Mouse (Mus musculus): ENCODE measurements around the gene Gli3.

Gene Gli3

GRCm38 (mm10) chr13:15462830-15463491 is at the start of gene Gli3:
Gene Gli3 (plus strand): TSS chr13:15463235.
- no peak for DNase-seq (ENCODE audit: low read depth, low spot score)

DNA sequence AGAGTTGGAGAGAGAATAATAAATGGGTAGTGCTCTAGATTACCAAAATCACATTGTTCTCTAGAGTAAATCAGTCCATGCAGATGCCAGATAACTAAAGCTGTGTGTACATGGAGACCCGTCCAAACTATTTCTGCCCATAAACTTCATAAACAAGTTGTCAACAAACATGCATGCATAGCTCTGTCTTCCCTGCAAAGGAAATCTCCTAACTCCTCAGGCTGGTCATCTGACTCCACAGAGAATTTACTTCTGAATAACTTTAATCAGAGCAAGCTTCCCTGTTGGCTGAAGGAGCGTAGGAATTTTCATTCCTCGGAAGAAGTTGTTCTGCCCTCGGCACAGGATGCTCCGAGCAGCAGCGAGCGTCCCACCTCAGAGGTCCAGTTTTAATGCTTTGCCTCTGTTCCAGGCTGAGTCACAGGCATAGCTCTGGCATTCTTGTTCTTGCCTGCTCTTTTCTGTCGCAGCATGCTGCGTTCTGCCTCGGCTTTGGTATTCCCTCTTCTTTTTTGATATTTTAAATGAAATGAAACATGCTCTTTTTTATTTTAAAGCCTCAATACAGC is 41.8 kb upstream of the Gli3 start:
- DNase-seq (ENCODE audit: low read depth, low spot score) = no peak

GRCm38 (mm10) chr13:15442002-15442401 is 21.0 kb upstream of the Gli3 start:
- DNase-seq (ENCODE audit: low read depth, low spot score) = no peak

GRCm38 (mm10) chr13:15444312-15444711 is 18.7 kb upstream of the Gli3 start:
- no peak for DNase-seq (ENCODE audit: low read depth, low spot score)

GRCm38 (mm10) chr13:15445591-15445990 is 17.4 kb upstream of the Gli3 start:
- DNase-seq (ENCODE audit: low read depth, low spot score) = no peak

GRCm38 (mm10) chr13:15446004-15446403 is 17.0 kb upstream of the Gli3 start:
- DNase-seq (ENCODE audit: low read depth, low spot score) = no peak

GRCm38 (mm10) chr13:15446782-15447564 is 16.1 kb upstream of the Gli3 start:
- no peak for DNase-seq (ENCODE audit: low read depth, low spot score)

- no peak for DNase-seq (ENCODE audit: low read depth, low spot score)
Measured at GRCm38 (mm10) chr13:15450941-15451340, 12.1 kb upstream of the Gli3 start.

DNA sequence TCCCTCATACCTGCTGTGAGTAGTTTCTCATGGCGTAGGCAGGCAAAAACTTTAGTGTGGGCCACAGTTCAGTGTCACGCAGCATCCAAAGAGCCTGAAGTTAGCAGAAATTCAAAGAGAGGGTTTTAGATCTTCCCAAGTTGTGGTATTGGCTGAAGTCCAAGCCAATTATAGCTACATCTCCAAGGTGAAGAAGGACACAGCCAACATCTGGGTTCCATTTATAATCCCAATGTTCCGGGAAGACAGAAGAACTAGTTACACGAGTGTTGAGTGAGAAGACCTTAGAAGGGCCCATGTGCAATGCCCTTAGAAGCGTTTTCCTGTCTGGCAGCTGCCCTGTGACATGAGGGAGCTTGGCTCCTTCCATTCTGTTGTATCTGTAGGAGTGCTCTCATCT is 5.2 kb upstream of the Gli3 start:
- DNase-seq (ENCODE audit: low read depth, low spot score) = no peak

GRCm38 (mm10) chr13:15461926-15462325 is 1.1 kb upstream of the Gli3 start:
- no peak for DNase-seq (ENCODE audit: low read depth, low spot score)

GRCm38 (mm10) chr13:15463492-15464080 is 551 bp downstream of the Gli3 start:
- no peak for DNase-seq (ENCODE audit: low read depth, low spot score)

- DNase-seq (ENCODE audit: low read depth, low spot score) = no peak
Measured at GRCm38 (mm10) chr13:15464081-15464526, 1.1 kb downstream of the Gli3 start.

GRCm38 (mm10) chr13:15464741-15465250 is 1.8 kb downstream of the Gli3 start:
- no peak for DNase-seq (ENCODE audit: low read depth, low spot score)

DNA sequence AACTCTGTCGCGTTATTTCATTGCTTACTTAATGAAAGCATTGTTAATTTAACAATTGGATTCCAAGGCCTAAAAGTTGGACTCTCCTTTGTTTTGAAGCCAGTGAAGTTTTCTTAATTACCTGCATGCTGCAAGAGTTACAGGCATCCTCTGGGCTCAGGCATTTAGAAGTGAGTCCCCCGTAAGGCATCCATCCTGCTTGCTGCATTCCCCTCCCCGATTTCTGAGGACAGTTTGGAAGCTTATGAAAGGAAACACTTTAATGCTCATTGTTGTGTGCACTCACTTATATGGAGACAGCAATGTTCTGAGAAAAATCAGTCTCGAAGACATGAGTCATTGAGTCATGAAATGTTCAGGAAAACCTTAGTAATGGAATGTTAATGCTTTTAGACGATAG is 3.5 kb downstream of the Gli3 start:
- DNase-seq (ENCODE audit: low read depth, low spot score) = no peak

DNA sequence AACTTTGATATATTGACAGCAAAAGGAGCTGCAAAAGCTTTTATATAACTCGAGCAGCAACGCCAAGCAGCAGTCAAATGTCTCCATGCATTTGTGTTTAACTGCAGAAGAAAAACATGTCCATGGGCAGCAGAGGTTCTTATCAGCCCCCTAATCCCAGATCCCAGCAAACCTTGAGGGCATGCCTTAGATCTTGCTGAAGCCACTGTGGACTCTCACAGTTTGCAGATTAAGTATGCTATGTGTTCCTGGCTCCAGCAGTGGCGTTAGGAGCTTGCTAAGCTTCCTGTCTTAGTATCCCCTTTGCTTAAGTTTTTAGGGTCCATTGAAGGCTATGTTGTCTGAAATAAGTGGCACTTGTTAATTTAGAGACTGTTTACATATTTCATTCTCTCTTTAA is 4.4 kb downstream of the Gli3 start:
- DNase-seq (ENCODE audit: low read depth, low spot score) = no peak

GRCm38 (mm10) chr13:15468421-15468820 is 5.4 kb downstream of the Gli3 start:
- DNase-seq (ENCODE audit: low read depth, low spot score) = no peak

DNA sequence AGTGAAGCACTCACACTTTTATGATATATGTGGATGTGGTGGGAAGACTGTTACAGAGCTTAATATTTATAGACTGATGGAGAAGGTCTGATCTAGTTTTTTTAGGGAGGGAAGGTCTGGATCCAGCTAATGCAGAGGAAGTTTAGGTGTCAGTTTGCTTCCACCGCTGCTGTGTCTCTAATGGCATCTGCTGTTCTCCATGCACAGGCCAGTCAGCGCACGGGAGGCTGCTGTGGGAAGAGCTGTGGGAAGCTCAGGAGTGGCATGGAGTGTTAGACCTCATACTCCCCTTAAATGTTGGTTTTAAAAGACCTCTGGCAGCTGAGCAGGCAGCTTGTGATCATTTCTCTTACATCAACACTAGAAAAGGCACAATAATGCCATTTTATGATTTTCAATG is 7.0 kb downstream of the Gli3 start:
- DNase-seq (ENCODE audit: low read depth, low spot score) = no peak

DNA sequence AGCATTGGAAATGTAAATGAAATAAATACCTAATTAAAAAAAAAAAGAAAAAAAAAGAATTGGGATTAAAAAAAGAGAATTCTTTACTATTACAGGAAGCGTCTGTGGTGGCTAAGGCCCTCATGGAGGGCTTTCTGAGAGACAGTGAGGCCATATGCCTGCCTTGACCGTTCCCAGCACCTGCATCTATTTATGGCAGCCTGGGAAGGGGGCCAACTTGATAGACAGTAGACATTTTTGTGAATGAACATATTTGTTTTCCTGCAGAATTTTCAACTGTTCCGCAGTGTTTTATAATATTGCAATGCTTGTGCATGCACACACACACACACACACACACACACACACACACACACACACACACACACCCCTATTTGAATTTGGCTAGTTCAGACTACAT is 9.7 kb downstream of the Gli3 start:
- no peak for DNase-seq (ENCODE audit: low read depth, low spot score)

DNA sequence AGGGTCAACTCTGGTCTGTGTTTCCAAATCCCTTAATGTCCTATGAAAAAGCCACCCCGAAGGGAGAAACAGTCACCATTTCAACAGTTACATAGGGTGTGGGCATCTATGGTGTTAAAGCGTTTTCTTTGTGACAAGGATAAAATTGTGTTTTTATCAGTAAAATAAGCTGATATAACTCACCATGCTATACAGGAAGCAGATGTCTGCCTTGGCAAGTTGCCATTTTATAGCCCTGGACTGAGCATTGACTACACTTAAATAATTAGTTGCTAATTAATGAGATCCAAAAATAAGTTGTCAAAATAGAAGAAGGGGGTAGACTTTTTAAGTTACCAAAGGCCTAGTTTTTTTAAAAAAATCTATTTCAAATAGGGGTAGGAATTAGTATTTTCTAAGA is 11.4 kb downstream of the Gli3 start:
- DNase-seq (ENCODE audit: low read depth, low spot score) = no peak

- no peak for DNase-seq (ENCODE audit: low read depth, low spot score)
Measured at GRCm38 (mm10) chr13:15486033-15486891, 23.2 kb downstream of the Gli3 start.

GRCm38 (mm10) chr13:15487334-15487733 is 24.3 kb downstream of the Gli3 start:
- DNase-seq (ENCODE audit: low read depth, low spot score) = no peak
